Mouse (Mus musculus): Measurements from ENCODE around the gene Gm3033. TPM values are rescaled to one million over a fixed set of nuclear protein-coding genes. Genes with fewer than 3 reads are reported as not detected.
"Not testable (repeated sequence)": the region's sequence is repeated elsewhere in the genome, so short reads cannot be mapped to it uniquely, and the experiment has no call there.

The Gm3033 gene
- polyA plus RNA-seq (2015; fragmentation: Nextera tagmentation; extraction: Ambion mirVana): not detected in 2 replicates

GRCm38 (mm10) chr14:3845945-3846344 is at the start of gene Gm3033:
TSS of gene Gm3033 (plus strand) at chr14:3846245.
- no CpG with 5 or more reads among the region's 2 CpGs for WGBS
- not testable (repeated sequence) for DNase-seq (ENCODE audit: low spot score); ATAC-seq; H3K4me2 ChIP-seq (replicated peaks; ENCODE audit: low read depth, low read length); H3K4me1 ChIP-seq (ENCODE audit: insufficient read depth, low read depth, low read length); H3K27ac ChIP-seq (ENCODE audit: low read length); H3K9me3 ChIP-seq (ENCODE audit: low read length); H3K4me3 ChIP-seq (ENCODE audit: low read depth, low read length); H3K36me3 ChIP-seq (ENCODE audit: insufficient read depth, low read length); H3K27me3 ChIP-seq (replicated peaks; ENCODE audit: insufficient read depth, low read length); H3K9ac ChIP-seq (replicated peaks; ENCODE audit: low read depth)

GRCm38 (mm10) chr14:3809774-3810173 is 36.3 kb upstream of the Gm3033 start, which contains the start of gene Gm3002:
TSS of gene Gm3002 (plus strand) at chr14:3810074.
- H3K9me3 ChIP-seq (ENCODE audit: low read length); H3K27me3 ChIP-seq (replicated peaks; ENCODE audit: insufficient read depth, low read length); H3K4me3 ChIP-seq (ENCODE audit: low read depth, low read length); H3K27ac ChIP-seq (ENCODE audit: low read length); H3K4me1 ChIP-seq (ENCODE audit: insufficient read depth, low read depth, low read length); ATAC-seq; DNase-seq (ENCODE audit: low spot score); H3K36me3 ChIP-seq (ENCODE audit: insufficient read depth, low read length); H3K4me2 ChIP-seq (replicated peaks; ENCODE audit: low read depth, low read length); H3K9ac ChIP-seq (replicated peaks; ENCODE audit: low read depth): not testable (repeated sequence)
- no CpG with 5 or more reads among the region's 31 CpGs for WGBS

- H3K4me2 ChIP-seq (replicated peaks; ENCODE audit: low read depth, low read length); H3K4me3 ChIP-seq (ENCODE audit: low read depth, low read length); H3K27ac ChIP-seq (ENCODE audit: low read length); H3K9me3 ChIP-seq (ENCODE audit: low read length); H3K27me3 ChIP-seq (replicated peaks; ENCODE audit: insufficient read depth, low read length); H3K4me1 ChIP-seq (ENCODE audit: insufficient read depth, low read depth, low read length); H3K36me3 ChIP-seq (ENCODE audit: insufficient read depth, low read length); ATAC-seq; H3K9ac ChIP-seq (replicated peaks; ENCODE audit: low read depth); DNase-seq (ENCODE audit: low spot score): not testable (repeated sequence)
- WGBS: no CpG with 5 or more reads among the region's 1 CpGs
These were observed 37.8 kb downstream of the Gm3033 start, which contains the start of gene Gm2916 for GRCm38 (mm10) chr14:3883872-3884271. TSS of gene Gm2916 (plus strand) at chr14:3884172.

Other genes with a start within 250 kb of the Gm3033 start
- gene Gm3012, start 211.7 kb upstream of the Gm3033 start, polyA plus RNA-seq (2015; fragmentation: Nextera tagmentation; extraction: Ambion mirVana): not detected in 2 replicates
- 0.47 and 0.50 TPM in 2 replicates for gene Gm3020, start 194.2 kb upstream of the Gm3033 start, polyA plus RNA-seq (2015; fragmentation: Nextera tagmentation; extraction: Ambion mirVana)
- not detected in 2 replicates for gene Gm3043, start 157.5 kb upstream of the Gm3033 start, polyA plus RNA-seq (2015; fragmentation: Nextera tagmentation; extraction: Ambion mirVana)
- gene Gm3002, start 36.2 kb upstream of the Gm3033 start, polyA plus RNA-seq (2015; fragmentation: Nextera tagmentation; extraction: Ambion mirVana): not detected in 2 replicates
- not detected in 2 replicates for gene Gm2916, start 37.9 kb downstream of the Gm3033 start, polyA plus RNA-seq (2015; fragmentation: Nextera tagmentation; extraction: Ambion mirVana)
- not detected in 2 replicates for gene Gm3029, start 85.5 kb downstream of the Gm3033 start, polyA plus RNA-seq (2015; fragmentation: Nextera tagmentation; extraction: Ambion mirVana)
- 0.27 TPM in 1 of 2 replicates, not detected in the other for gene Gm3095, start 117.3 kb downstream of the Gm3033 start, polyA plus RNA-seq (2015; fragmentation: Nextera tagmentation; extraction: Ambion mirVana)
- gene Gm3099, start 152.1 kb downstream of the Gm3033 start, polyA plus RNA-seq (2015; fragmentation: Nextera tagmentation; extraction: Ambion mirVana): not detected in 2 replicates
- not detected in 2 replicates for gene Gm5796, start 177.7 kb downstream of the Gm3033 start, polyA plus RNA-seq (2015; fragmentation: Nextera tagmentation; extraction: Ambion mirVana)
- not detected in 2 replicates for gene Gm3115, start 237.9 kb downstream of the Gm3033 start, polyA plus RNA-seq (2015; fragmentation: Nextera tagmentation; extraction: Ambion mirVana)